Comparison of ENCODE assay signal across 8 mouse cellular contexts in the genomic region with DNA sequence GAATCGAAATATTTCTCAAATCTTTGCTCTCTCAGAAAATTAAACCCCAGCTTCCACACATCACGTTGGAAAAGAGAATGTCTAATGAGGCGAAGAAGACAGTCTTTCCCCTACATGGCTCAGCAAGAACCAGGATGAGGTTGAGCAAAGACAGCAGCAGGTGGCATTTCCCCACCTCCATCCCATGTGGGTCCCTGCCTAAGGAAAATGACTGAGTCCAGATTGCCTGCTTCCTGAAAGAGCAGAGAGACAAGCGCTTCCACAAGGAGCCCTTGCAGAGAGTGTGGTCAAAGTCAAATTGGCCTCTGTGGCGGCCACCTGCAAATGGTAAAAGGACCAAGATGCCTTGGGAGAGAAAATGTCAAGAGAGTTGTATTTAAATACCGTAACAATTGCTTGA. TPM values are rescaled to one million over a fixed set of nuclear protein-coding genes. Genes with fewer than 3 reads are reported as not detected.
A peak's percentile ranks its signal among the peaks of the same experiment; 100 is the strongest.
DNase-seq lines count a peak whose midpoint lies in the region; ATAC-seq and TF ChIP-seq lines count a peak whose summit lies in the region.

No protein-coding gene starts in this region.

- H3K4me2 ChIP-seq in kidney, embryonic 16.5 days (replicated peaks; ENCODE audit: low read depth, low read length) = peak overlapping the region; percentile 97; the same call in 1 of the 2 replicates
- H3K4me2 ChIP-seq in embryonic facial prominence, embryonic 12.5 days (replicated peaks) = peak overlapping the region; percentile 78
- peak overlapping the region; percentile 88 for H3K4me2 ChIP-seq in hindbrain, embryonic 14.5 days (replicated peaks)
- peak overlapping the region; percentile 86 for H3K4me2 ChIP-seq in midbrain, postnatal 0 days (ENCODE audit: low read depth, low read length, poor library complexity, severe bottlenecking)

- DNase-seq in kidney, adult 8-10 months = no peak
- DNase-seq in hindbrain, embryonic 14.5 days (ENCODE audit: low spot score) = no peak
- no peak for DNase-seq in midbrain, postnatal 0 days (ENCODE audit: low spot score)
- no peak for DNase-seq in adrenal gland, adult 18-20 months (ENCODE audit: low spot score in 2 of 2)
- DNase-seq in ovary, postnatal 14 days (ENCODE audit: low spot score) = no peak

- peaks cover 65% of the 10 kb centered on the region for H3K4me1 ChIP-seq in kidney, embryonic 16.5 days (ENCODE audit: insufficient read depth, low read length)
- peaks cover 65% of the 10 kb centered on the region for H3K4me1 ChIP-seq in embryonic facial prominence, embryonic 12.5 days
- peaks cover 75% of the 10 kb centered on the region for H3K4me1 ChIP-seq in hindbrain, embryonic 14.5 days (replicated peaks; ENCODE audit: control insufficient read depth, insufficient read depth, low read length)
- peaks cover 40% of the 10 kb centered on the region; the same call in 1 of the 2 replicates for H3K4me1 ChIP-seq in midbrain, postnatal 0 days (ENCODE audit: insufficient read depth, low read length)

- 0 out of 2 replicates have a peak overlapping the region, but pooled peaks have one; percentile 91 for H3K4me3 ChIP-seq in kidney, embryonic 16.5 days (ENCODE audit: low read length)
- peak overlapping the region; percentile 69 for H3K4me3 ChIP-seq in embryonic facial prominence, embryonic 12.5 days
- H3K4me3 ChIP-seq in hindbrain, embryonic 14.5 days (replicated peaks; ENCODE audit: low read length) = peak overlapping the region; percentile 96
- peak overlapping the region; percentile 90 for H3K4me3 ChIP-seq in midbrain, postnatal 0 days (ENCODE audit: low read depth, low read length)

- H3K36me3 ChIP-seq in kidney, embryonic 16.5 days (ENCODE audit: insufficient read depth, low read length) = no peaks in the 10 kb centered on the region
- H3K36me3 ChIP-seq in embryonic facial prominence, embryonic 12.5 days = no peaks in the 10 kb centered on the region
- no peaks in the 10 kb centered on the region for H3K36me3 ChIP-seq in hindbrain, embryonic 14.5 days (replicated peaks; ENCODE audit: control insufficient read depth, insufficient read depth)
- no peaks in the 10 kb centered on the region for H3K36me3 ChIP-seq in midbrain, postnatal 0 days (ENCODE audit: insufficient read depth, low read length)

- WGBS in kidney, embryonic 16.5 days = 73% methylated on average over 6 of the region's 6 CpGs
- WGBS in embryonic facial prominence, embryonic 12.5 days = 59% methylated on average over 6 of the region's 6 CpGs
- WGBS in hindbrain, embryonic 14.5 days = 71% methylated on average over 6 of the region's 6 CpGs
- WGBS in midbrain, postnatal 0 days = 59% methylated on average over 6 of the region's 6 CpGs

- H3K9ac ChIP-seq in kidney, embryonic 16.5 days (replicated peaks; ENCODE audit: low read length) = no peak overlapping the region
- peak overlapping the region; percentile 85; the same call in 1 of the 2 replicates for H3K9ac ChIP-seq in embryonic facial prominence, embryonic 12.5 days
- peak overlapping the region; percentile 99 for H3K9ac ChIP-seq in hindbrain, embryonic 14.5 days
- peak overlapping the region; percentile 95 for H3K9ac ChIP-seq in midbrain, postnatal 0 days (replicated peaks; ENCODE audit: low read length, poor library complexity, severe bottlenecking)

- H3K27ac ChIP-seq in kidney, embryonic 16.5 days (ENCODE audit: low read length) = peak overlapping the region; percentile 21; the same call in 1 of the 2 replicates
- no peak overlapping the region for H3K27ac ChIP-seq in embryonic facial prominence, embryonic 12.5 days
- peak overlapping the region; percentile 92 for H3K27ac ChIP-seq in hindbrain, embryonic 14.5 days
- peak overlapping the region; percentile 89 for H3K27ac ChIP-seq in midbrain, postnatal 0 days (ENCODE audit: low read depth, low read length)

- no peak for TF ChIP-seq CTCF in midbrain, postnatal 0 days (IDR thresholded peaks at IDR 0.05)

- H3K27me3 ChIP-seq in kidney, embryonic 16.5 days (ENCODE audit: insufficient read depth, low read length) = no peaks in the 10 kb centered on the region
- no peaks in the 10 kb centered on the region for H3K27me3 ChIP-seq in embryonic facial prominence, embryonic 12.5 days
- no peaks in the 10 kb centered on the region for H3K27me3 ChIP-seq in hindbrain, embryonic 14.5 days (ENCODE audit: control insufficient read depth, insufficient read depth, low read length)
- H3K27me3 ChIP-seq in midbrain, postnatal 0 days (ENCODE audit: insufficient read depth, low read length) = no peaks in the 10 kb centered on the region

- H3K9me3 ChIP-seq in kidney, embryonic 16.5 days (ENCODE audit: low read length) = no peaks in the 10 kb centered on the region
- H3K9me3 ChIP-seq in embryonic facial prominence, embryonic 12.5 days = no peaks in the 10 kb centered on the region
- H3K9me3 ChIP-seq in hindbrain, embryonic 14.5 days (ENCODE audit: control insufficient read depth, low read length) = no peaks in the 10 kb centered on the region
- H3K9me3 ChIP-seq in midbrain, postnatal 0 days (ENCODE audit: low read length) = no peaks in the 10 kb centered on the region

- no peak for ATAC-seq in kidney, embryonic 16.5 days (ENCODE audit: low FRiP score, low TSS enrichment)
- ATAC-seq in embryonic facial prominence, embryonic 12.5 days (ENCODE audit: insufficient number of reproducible peaks, insufficient read depth, low FRiP score, low TSS enrichment) = no peak
- ATAC-seq in hindbrain, embryonic 14.5 days (ENCODE audit: low FRiP score) = no peak
- no peak for ATAC-seq in midbrain, postnatal 0 days (ENCODE audit: low FRiP score)
- no peak for ATAC-seq in monocyte, adult 5-6 weeks (replicated peaks; ENCODE audit: insufficient number of reproducible peaks, low FRiP score, low TSS enrichment, poor library complexity, severe bottlenecking)

RNA-seq across cellular contexts. Expression of a gene that starts 1.0 kb away (rescaled TPM):
- polyA plus RNA-seq in kidney, embryonic 16.5 days (2015; fragmentation: Nextera tagmentation; extraction: Ambion mirVana) = 3.5 and 4.0 TPM in 2 replicates
- polyA plus RNA-seq in embryonic facial prominence, embryonic 12.5 days (2016; fragmentation: Nextera tagmentation; extraction: Ambion mirVana) = 15.0 and 15.5 TPM in 2 replicates
- 44.5 and 45.0 TPM in 2 replicates for polyA plus RNA-seq in hindbrain, embryonic 14.5 days (2014; fragmentation: Nextera tagmentation; extraction: Ambion mirVana)
- 70.3 and 75.5 TPM in 2 replicates for total RNA-seq in midbrain, postnatal 0 days (2014; rRNA removed)
- 41.5 and 43.6 TPM in 2 replicates for polyA plus RNA-seq in midbrain, postnatal 0 days (2015; fragmentation: Nextera tagmentation; extraction: Ambion mirVana)
- 1 to 10 TPM; 7.9 to 8.3 TPM for total RNA-seq in adrenal gland, adult 18-20 months (2021)
- total RNA-seq in monocyte, adult 5-6 weeks (2017) = 0.58 TPM in 1 of 3 replicates, not detected in the others

RNA-seq across cellular contexts. Expression of a gene that starts 2.9 kb away (rescaled TPM):
- 9.7 and 13.0 TPM in 2 replicates for polyA plus RNA-seq in kidney, embryonic 16.5 days (2015; fragmentation: Nextera tagmentation; extraction: Ambion mirVana)
- polyA plus RNA-seq in embryonic facial prominence, embryonic 12.5 days (2016; fragmentation: Nextera tagmentation; extraction: Ambion mirVana) = 11.1 and 11.5 TPM in 2 replicates
- 21.3 and 23.2 TPM in 2 replicates for polyA plus RNA-seq in hindbrain, embryonic 14.5 days (2014; fragmentation: Nextera tagmentation; extraction: Ambion mirVana)
- total RNA-seq in midbrain, postnatal 0 days (2014; rRNA removed) = 111 and 143 TPM in 2 replicates
- 18.5 and 19.6 TPM in 2 replicates for polyA plus RNA-seq in midbrain, postnatal 0 days (2015; fragmentation: Nextera tagmentation; extraction: Ambion mirVana)
- total RNA-seq in adrenal gland, adult 18-20 months (2021) = 10 to 100 TPM; 47.7 to 49.2 TPM
- 10.6 to 14.7 TPM (median 13.6 TPM) in 3 replicates for total RNA-seq in monocyte, adult 5-6 weeks (2017)

RNA-seq across cellular contexts. Expression of a gene that starts 24.5 kb away (rescaled TPM):
- polyA plus RNA-seq in kidney, embryonic 16.5 days (2015; fragmentation: Nextera tagmentation; extraction: Ambion mirVana) = 2.0 and 2.2 TPM in 2 replicates
- polyA plus RNA-seq in embryonic facial prominence, embryonic 12.5 days (2016; fragmentation: Nextera tagmentation; extraction: Ambion mirVana) = 2.8 and 2.9 TPM in 2 replicates
- polyA plus RNA-seq in hindbrain, embryonic 14.5 days (2014; fragmentation: Nextera tagmentation; extraction: Ambion mirVana) = 1.7 and 2.7 TPM in 2 replicates
- 3.6 and 4.2 TPM in 2 replicates for total RNA-seq in midbrain, postnatal 0 days (2014; rRNA removed)
- polyA plus RNA-seq in midbrain, postnatal 0 days (2015; fragmentation: Nextera tagmentation; extraction: Ambion mirVana) = 1.6 and 1.8 TPM in 2 replicates
- total RNA-seq in adrenal gland, adult 18-20 months (2021) = 10 to 100 TPM; 16.7 to 27.6 TPM
- 3.7 to 13.8 TPM (median 7.7 TPM) in 3 replicates for total RNA-seq in monocyte, adult 5-6 weeks (2017)

RNA-seq across cellular contexts. Expression of a gene that starts 25.3 kb away (rescaled TPM):
- 34.1 and 36.1 TPM in 2 replicates for polyA plus RNA-seq in kidney, embryonic 16.5 days (2015; fragmentation: Nextera tagmentation; extraction: Ambion mirVana)
- 52.8 and 55.2 TPM in 2 replicates for polyA plus RNA-seq in embryonic facial prominence, embryonic 12.5 days (2016; fragmentation: Nextera tagmentation; extraction: Ambion mirVana)
- 13.3 and 15.1 TPM in 2 replicates for polyA plus RNA-seq in hindbrain, embryonic 14.5 days (2014; fragmentation: Nextera tagmentation; extraction: Ambion mirVana)
- total RNA-seq in midbrain, postnatal 0 days (2014; rRNA removed) = 7.5 and 7.8 TPM in 2 replicates
- polyA plus RNA-seq in midbrain, postnatal 0 days (2015; fragmentation: Nextera tagmentation; extraction: Ambion mirVana) = 11.4 and 11.5 TPM in 2 replicates
- total RNA-seq in adrenal gland, adult 18-20 months (2021) = 10 to 100 TPM; 11.0 to 12.9 TPM
- total RNA-seq in monocyte, adult 5-6 weeks (2017) = 0.68 TPM in 1 of 3 replicates, not detected in the others

RNA-seq across cellular contexts. Expression of a gene that starts 28.2 kb away (rescaled TPM):
- 0.25 and 0.51 TPM in 2 replicates for polyA plus RNA-seq in kidney, embryonic 16.5 days (2015; fragmentation: Nextera tagmentation; extraction: Ambion mirVana)
- 0.15 and 0.22 TPM in 2 replicates for polyA plus RNA-seq in embryonic facial prominence, embryonic 12.5 days (2016; fragmentation: Nextera tagmentation; extraction: Ambion mirVana)
- polyA plus RNA-seq in hindbrain, embryonic 14.5 days (2014; fragmentation: Nextera tagmentation; extraction: Ambion mirVana) = 0.82 and 0.91 TPM in 2 replicates
- 1.1 and 2.2 TPM in 2 replicates for total RNA-seq in midbrain, postnatal 0 days (2014; rRNA removed)
- polyA plus RNA-seq in midbrain, postnatal 0 days (2015; fragmentation: Nextera tagmentation; extraction: Ambion mirVana) = 0.65 and 0.70 TPM in 2 replicates
- 1 to 10 TPM; 2.0 to 2.9 TPM for total RNA-seq in adrenal gland, adult 18-20 months (2021)
- 0.19 to 1.1 TPM in 2 of 3 replicates, not detected in the other for total RNA-seq in monocyte, adult 5-6 weeks (2017)
